Mouse (Mus musculus) embryonic facial prominence, embryonic 11.5 days (tissue): ENCODE measurements around the gene Maff. TPM values are rescaled to one million over a fixed set of nuclear protein-coding genes. Genes with fewer than 3 reads are reported as not detected.
A peak's percentile ranks its signal among the peaks of the same experiment; 100 is the strongest.

Experiments used
- ATAC-seq: fragments of 200-750 bp; cut with Nextera tagmentation; replicated peaks from 2 replicates; pipeline ENCODE4 v1.8.0; 2017; ENCODE audit warnings: low read depth; ENCODE audit not compliant: insufficient number of reproducible peaks, low FRiP score, low TSS enrichment
- DNase-seq: peaks from one replicate; pipeline ENCODE4 v3.0.0-alpha.2; 2015; ENCODE audit warnings: low spot score
- H3K27ac ChIP-seq: fragments of 300-500 bp; sonication (generic); replicated peaks from 2 replicates; pipeline ENCODE4 v1.5.1; 2014; ENCODE audit warnings: mild to moderate bottlenecking, low read depth, low read length, control low read depth
- H3K27me3 ChIP-seq: fragments of 300-500 bp; sonication (generic); 2 replicates; pipeline ENCODE4 v1.6.1; 2014; ENCODE audit warnings: mild to moderate bottlenecking, low read length, moderate library complexity, mixed read lengths; ENCODE audit not compliant: control insufficient read depth, insufficient read depth
- H3K36me3 ChIP-seq: fragments of 300-500 bp; sonication (generic); replicated peaks from 2 replicates; pipeline ENCODE4 v1.6.1; 2014; ENCODE audit warnings: low read depth, mild to moderate bottlenecking, low read length, moderate library complexity, mixed read lengths; ENCODE audit not compliant: control insufficient read depth, insufficient read depth
- H3K4me1 ChIP-seq: fragments of 300-500 bp; sonication (generic); 2 replicates; pipeline ENCODE4 v1.6.1; 2014; ENCODE audit warnings: low read length, mixed read lengths; ENCODE audit not compliant: control insufficient read depth, insufficient read depth
- H3K4me2 ChIP-seq: fragments of 300-500 bp; sonication (generic); 2 replicates; pipeline ENCODE4 v1.6.1; 2014; ENCODE audit warnings: low read depth, mild to moderate bottlenecking, control low read depth, low read length, moderate library complexity
- H3K4me3 ChIP-seq: fragments of 300-500 bp; sonication (generic); 2 replicates; pipeline ENCODE4 v1.5.1; 2014; ENCODE audit warnings: low read depth, low read length, control low read depth
- H3K9ac ChIP-seq: fragments of 300-500 bp; sonication (generic); replicated peaks from 2 replicates; pipeline ENCODE4 v1.6.1; 2014; ENCODE audit warnings: mild to moderate bottlenecking, control low read depth, low read length
- H3K9me3 ChIP-seq: fragments of 300-500 bp; sonication (generic); replicated peaks from 2 replicates; pipeline ENCODE4 v1.6.1; 2016; ENCODE audit warnings: mild to moderate bottlenecking, low read length, inconsistent platforms, mixed read lengths; ENCODE audit not compliant: control insufficient read depth
- WGBS: fragments of 180-500 bp; shearing (Covaris S2); extraction: QIAGEN DNeasy Blood & Tissue Kit; methylation state at CpG from one replicate; pipeline ENCODE4 v1.1.7; 2014; 5-methylcytosine and 5-hydroxymethylcytosine counted together
- microRNA counts: library from miRNA; unstranded; fragments of <30 nt; microRNA quantifications from one replicate; lab custom pipeline; 2016
- microRNA-seq: library from miRNA; unstranded; fragments of <30 nt; microRNA quantifications from one replicate; pipeline ENCODE4, GENCODE M21; 2016; ENCODE audit warnings: borderline number of aligned reads
- polyA plus RNA-seq: library from polyadenylated mRNA; unstranded; fragments of >200 nt; fragmentation: Nextera tagmentation; extraction: Ambion mirVana; gene quantifications from 2 replicates; pipeline ENCODE4 v1.2.1, GENCODE M21; 2014

Maff gene
- polyA plus RNA-seq, 1 experiment from 2014 or later = 2.2 TPM

- 0 out of 2 replicates have a peak, but pooled peaks have one; percentile 1 for ATAC-seq
- Histone ChIP-seq H3K36me3 (no peaks in the 10 kb centered on the region), H3K4me1 (peaks cover 6% of the 10 kb centered on the region), H3K27ac (no peak overlapping the region), H3K4me2 (peak overlapping the region; percentile 61), H3K9me3 (no peaks in the 10 kb centered on the region), H3K27me3 (no peaks in the 10 kb centered on the region), H3K4me3 (peak overlapping the region; percentile 86), H3K9ac (peak overlapping the region; percentile 84)
- DNase-seq = peak; percentile 33
- WGBS = 28% methylated on average over 5 of the region's 5 CpGs
These were observed 55.8 kb downstream of the Maff start for GRCm38 (mm10) chr15:79402176-79402575.

- Histone ChIP-seq H3K4me3 (peak within 1 kb of the TSS; percentile 86), H3K36me3 (no peaks in the 10 kb centered on the region), H3K4me1 (peaks cover 6% of the 10 kb centered on the region), H3K9ac (peak within 1 kb of the TSS; percentile 84), H3K4me2 (peak within 1 kb of the TSS; percentile 61), H3K27me3 (no peaks in the 10 kb centered on the region), H3K9me3 (no peaks in the 10 kb centered on the region), H3K27ac (peak within 1 kb of the TSS; percentile 44; the same call in 1 of the 2 replicates)
- DNase-seq = peak; percentile 91
- WGBS = under 1% methylated on average over 90 of the region's 90 CpGs
- peak; percentile 77 for ATAC-seq
These were observed 56.7 kb downstream of the Maff start, which contains the start of gene Tmem184b for GRCm38 (mm10) chr15:79402836-79403762. Gene Tmem184b (minus strand): TSS chr15:79403569.

GRCm38 (mm10) chr15:79403763-79404210, 57.4 kb downstream of the Maff start:
- H3K4me3 ChIP-seq = peak overlapping the region; percentile 86
- ATAC-seq (no peak), DNase-seq (peak; percentile 7)
- WGBS = 13% methylated on average over 9 of the region's 9 CpGs
- no peak overlapping the region for H3K27ac ChIP-seq
- no peaks in the 10 kb centered on the region for H3K27me3 ChIP-seq
- H3K9ac ChIP-seq = peak overlapping the region; percentile 84
- H3K4me1 ChIP-seq = peaks cover 6% of the 10 kb centered on the region
- no peaks in the 10 kb centered on the region for H3K9me3 ChIP-seq
- H3K36me3 ChIP-seq = no peaks in the 10 kb centered on the region
- H3K4me2 ChIP-seq = peak overlapping the region; percentile 61

GRCm38 (mm10) chr15:79404277-79404676, 57.9 kb downstream of the Maff start:
- 48% methylated on average over 1 of the region's 1 CpGs for WGBS
- Histone ChIP-seq H3K9me3 (no peaks in the 10 kb centered on the region), H3K4me3 (no peak overlapping the region), H3K4me2 (no peak overlapping the region), H3K27me3 (no peaks in the 10 kb centered on the region), H3K27ac (no peak overlapping the region), H3K4me1 (peaks cover 6% of the 10 kb centered on the region), H3K9ac (no peak overlapping the region), H3K36me3 (no peaks in the 10 kb centered on the region)
- no peak for ATAC-seq
- no peak for DNase-seq

GRCm38 (mm10) chr15:79406564-79406963, 60.1 kb downstream of the Maff start:
- WGBS = 76% methylated on average over 4 of the region's 4 CpGs
- Histone ChIP-seq H3K4me2 (no peak overlapping the region), H3K4me1 (peaks cover 6% of the 10 kb centered on the region), H3K27me3 (no peaks in the 10 kb centered on the region), H3K9ac (no peak overlapping the region), H3K4me3 (no peak overlapping the region), H3K36me3 (no peaks in the 10 kb centered on the region), H3K9me3 (no peaks in the 10 kb centered on the region), H3K27ac (no peak overlapping the region)
- no peak for DNase-seq
- no peak for ATAC-seq

MicroRNAs within 50 kb of the gene (microRNA counts, 519-probe panel; counts per million panel counts)
- not detected for microRNA mmu-miR-1943 (lab: Ali Mortazavi, UCI)

Small RNAs within 50 kb of the gene (microRNA-seq; reads per million reads assigned to microRNA genes)
- 1.4 reads per million for gene Mir1943

Other genes with a start within 250 kb of the Maff start
- 4.9 and 5.1 TPM in 2 replicates for gene Micall1, start 237.7 kb upstream of the Maff start, polyA plus RNA-seq
- 388 and 414 TPM in 2 replicates for gene Polr2f, start 205.6 kb upstream of the Maff start, polyA plus RNA-seq
- gene 1700088E04Rik, start 205.4 kb upstream of the Maff start, polyA plus RNA-seq = 6.8 and 7.9 TPM in 2 replicates
- 11.6 and 12.2 TPM in 2 replicates for gene Sox10, start 181.4 kb upstream of the Maff start, polyA plus RNA-seq
- 17.2 and 18.0 TPM in 2 replicates for gene Pick1, start 117.4 kb upstream of the Maff start, polyA plus RNA-seq
- gene Gm49486, start 117.2 kb upstream of the Maff start, polyA plus RNA-seq = 0.32 and 0.41 TPM in 2 replicates
- gene Slc16a8, start 91.9 kb upstream of the Maff start, polyA plus RNA-seq = 0.28 TPM in 1 of 2 replicates, not detected in the other
- 1.9 and 5.2 TPM in 2 replicates for gene Baiap2l2, start 61.1 kb upstream of the Maff start, polyA plus RNA-seq
- 11.8 and 15.1 TPM in 2 replicates for gene Pla2g6, start 18.2 kb upstream of the Maff start, polyA plus RNA-seq
- 36.2 and 45.5 TPM in 2 replicates for gene Tmem184b, start 56.9 kb downstream of the Maff start, polyA plus RNA-seq
- gene Csnk1e, start 108.9 kb downstream of the Maff start, polyA plus RNA-seq = 108 and 109 TPM in 2 replicates
- 0.25 TPM in 1 of 2 replicates, not detected in the other for gene Kcnj4, start 158.6 kb downstream of the Maff start, polyA plus RNA-seq
- gene Kdelr3, start 169.8 kb downstream of the Maff start, polyA plus RNA-seq = 11.8 and 13.7 TPM in 2 replicates
- 77.4 and 79.2 TPM in 2 replicates for gene Ddx17, start 200.1 kb downstream of the Maff start, polyA plus RNA-seq